Mouse (Mus musculus) thymus, adult 2 months (tissue): ENCODE results near the gene 3110082I17Rik.

Source experiments
- CTCF ChIP-seq: fragments of 200-500 bp; IDR thresholded peaks from 2 replicates; pipeline ENCODE4 v1.5.1; 2012; ENCODE audit warnings: mild to moderate bottlenecking, control low read depth, low read length, moderate library complexity, borderline replicate concordance; ENCODE audit not compliant: control insufficient read depth, poor library complexity, insufficient read depth; ENCODE audit errors: extremely low read depth
- POLR2A ChIP-seq: fragments of 200-500 bp; IDR thresholded peaks from 2 replicates; pipeline ENCODE4 v1.6.1; 2012; ENCODE audit warnings: mild to moderate bottlenecking, low read length, control low read depth, moderate library complexity; ENCODE audit not compliant: control insufficient read depth, poor library complexity, insufficient read depth; ENCODE audit errors: extremely low read depth

DNA sequence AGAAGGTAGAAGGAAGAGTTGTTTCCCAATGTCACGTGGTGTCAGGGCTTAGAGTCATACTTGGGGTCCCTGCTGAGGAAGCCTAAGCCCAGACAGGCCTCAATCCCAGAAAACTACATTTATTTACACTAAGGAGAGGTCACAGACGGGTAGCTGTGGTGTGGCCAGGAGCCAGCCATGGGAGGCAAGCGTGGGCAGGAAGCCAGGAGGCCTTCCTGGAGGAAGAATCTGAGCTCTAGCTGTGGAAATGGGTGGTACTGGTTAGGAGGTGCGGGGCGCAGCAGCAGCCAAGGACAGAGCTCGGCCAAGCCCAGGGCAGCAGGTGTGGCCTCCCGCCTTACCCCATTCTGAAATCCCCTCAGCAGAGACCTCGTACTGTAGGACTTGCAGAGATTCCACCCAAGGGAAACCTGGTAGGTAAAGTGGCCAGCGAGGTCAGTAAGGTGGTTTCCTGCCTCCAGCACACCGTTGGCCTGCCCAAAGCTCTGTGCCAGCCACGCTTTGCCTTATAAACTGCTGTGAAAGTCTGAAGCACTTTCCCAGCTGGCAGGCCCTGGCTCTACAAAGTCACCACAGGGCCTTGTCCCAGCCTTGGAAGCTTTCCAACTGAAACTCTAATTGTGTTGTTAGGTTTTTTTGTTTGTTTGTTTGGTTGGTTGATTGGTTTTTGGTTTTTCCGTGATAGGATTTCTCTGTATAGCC lies 145.2 kb downstream of the 3110082I17Rik start:
- no peak for TF ChIP-seq POLR2A
- no peak for TF ChIP-seq CTCF
